Mouse (Mus musculus) ES-E14 (cell line): Measurements from ENCODE around the gene Isg20. TPM values are rescaled to one million over a fixed set of nuclear protein-coding genes. Genes with fewer than 3 reads are reported as not detected.

ENCODE experiments used
- DNase-seq: peaks from one replicate; pipeline ENCODE4 v3.0.0-alpha.2; 2013; ENCODE audit warnings: low read depth, low spot score
- H3K27ac ChIP-seq: 2 replicates; pipeline ENCODE4 v1.5.1; 2012; ENCODE audit warnings: low read depth, mild to moderate bottlenecking, low read length, moderate library complexity, mixed read lengths; ENCODE audit not compliant: poor library complexity, insufficient read depth, severe bottlenecking
- H3K36me3 ChIP-seq: 2 replicates; pipeline ENCODE4 v1.6.1; 2012; ENCODE audit warnings: mild to moderate bottlenecking, low read length, moderate library complexity, mixed read lengths; ENCODE audit not compliant: control insufficient read depth, poor library complexity, insufficient read depth, severe bottlenecking
- H3K4me1 ChIP-seq, 2 experiments: fragments of 150-350 bp in 1 of 2; sonication (generic) in 1 of 2; 2 replicates each; pipeline ENCODE4 v1.6.1; 2012; ENCODE audit warnings: low read length in 2 of 2, mild to moderate bottlenecking in 1 of 2, mixed read lengths in 1 of 2; ENCODE audit not compliant: control insufficient read depth in 2 of 2, insufficient read depth in 2 of 2, poor library complexity in 1 of 2
- H3K4me3 ChIP-seq, 2 experiments: fragments of 150-350 bp in 1 of 2; sonication (generic) in 1 of 2; 2 replicates each; pipeline ENCODE4 v1.5.1; 2012; ENCODE audit warnings: low read length in 2 of 2, low read depth in 1 of 2, mild to moderate bottlenecking in 1 of 2, mixed read lengths in 1 of 2; ENCODE audit not compliant: insufficient read depth in 1 of 2, poor library complexity in 1 of 2, severe bottlenecking in 1 of 2
- H3K9ac ChIP-seq: 2 replicates; pipeline ENCODE4 v1.6.1; 2012; ENCODE audit warnings: low read depth, mild to moderate bottlenecking, low read length, mixed read lengths; ENCODE audit not compliant: poor library complexity, insufficient read depth, severe bottlenecking
- H3K9me3 ChIP-seq: fragments of 150-350 bp; sonication (generic); 2 replicates; pipeline ENCODE4 v1.6.1; 2012; ENCODE audit warnings: low read depth, mild to moderate bottlenecking, low read length; ENCODE audit not compliant: control insufficient read depth, insufficient read depth
- CHD2 ChIP-seq: IDR thresholded peaks from 2 replicates; pipeline ENCODE4 v1.6.1; 2014; ENCODE audit warnings: mild to moderate bottlenecking, low read depth, low read length, inconsistent platforms
- HCFC1 ChIP-seq: IDR thresholded peaks from 2 replicates; pipeline ENCODE4 v1.6.1; 2012; ENCODE audit warnings: low read length, inconsistent platforms, borderline replicate concordance; ENCODE audit not compliant: insufficient read depth
- MAFK ChIP-seq: IDR thresholded peaks from 2 replicates; pipeline ENCODE4 v1.6.1; 2014; ENCODE audit warnings: mild to moderate bottlenecking, low read depth, low read length, inconsistent platforms; ENCODE audit not compliant: insufficient read depth
- ZC3H11A ChIP-seq: IDR thresholded peaks from 2 replicates; pipeline ENCODE4 v1.6.1; 2012; ENCODE audit warnings: low read depth, mild to moderate bottlenecking, inconsistent platforms, low read length, borderline replicate concordance
- ZNF384 ChIP-seq: IDR thresholded peaks from 2 replicates; pipeline ENCODE4 v1.6.1; 2012; ENCODE audit warnings: low read depth, low read length, inconsistent platforms
- in situ Hi-C, 2 experiments: fragments of 600-800 bp; cut with MboI; formaldehyde crosslinking; loops; one replicate each; pipeline ENCODE4 v1.15.1; 2025; ENCODE audit warnings: low sequenced_read_pairs in 2 of 2, inconsistent platforms in 1 of 2; ENCODE audit not compliant: unreplicated experiment in 2 of 2
- total RNA-seq: library from RNA; depleted of rRNA; stranded (reverse); fragments of 300-350 nt; gene quantifications from 2 replicates; pipeline ENCODE4 v1.2.3, GENCODE M21; 2012

Isg20 gene
- total RNA-seq, 1 experiment: 3.2 TPM

- in situ Hi-C loops: no loop called here
- Histone ChIP-seq H3K36me3 (no peaks in the 10 kb centered on the region), H3K4me3 (no peak overlapping the region), H3K9ac (no peak overlapping the region), H3K27ac (no peak overlapping the region), H3K9me3 (no peaks in the 10 kb centered on the region), H3K4me1 (peaks cover 2 to 3% of the 10 kb centered on the region in 2 experiments; a peak in 1 of 4 replicates)
- no peak for TF ChIP-seq MAFK
- TF ChIP-seq CHD2: no peak
- no peak for TF ChIP-seq ZC3H11A
- TF ChIP-seq HCFC1: no peak
- TF ChIP-seq ZNF384: no peak
- no peak for DNase-seq
Measured at GRCm38 (mm10) chr7:78868731-78869130, 44.5 kb upstream of the Isg20 start.

GRCm38 (mm10) chr7:78872366-78872765 lies 40.9 kb upstream of the Isg20 start:
- Histone ChIP-seq H3K9ac (no peak overlapping the region), H3K4me1 (no peaks in the 10 kb centered on the region), H3K36me3 (no peaks in the 10 kb centered on the region), H3K27ac (no peak overlapping the region; the same call in 1 of the 2 replicates), H3K9me3 (no peaks in the 10 kb centered on the region), H3K4me3 (no peak overlapping the region)
- no peak for DNase-seq
- in situ Hi-C loops: no loop called here
- TF ChIP-seq ZNF384 (no peak), MAFK (no peak), ZC3H11A (no peak), CHD2 (no peak), HCFC1 (no peak)

- no peaks in the 10 kb centered on the region for H3K36me3 ChIP-seq
- no peak overlapping the region for H3K9ac ChIP-seq
- in situ Hi-C loops: no loop called here
- no peak for TF ChIP-seq ZC3H11A
- TF ChIP-seq CHD2: no peak
- TF ChIP-seq ZNF384: no peak
- no peak for TF ChIP-seq HCFC1
- H3K27ac ChIP-seq: no peak overlapping the region
- no peak overlapping the region for H3K4me3 ChIP-seq
- no peaks in the 10 kb centered on the region for H3K9me3 ChIP-seq
- no peak for DNase-seq
- H3K4me1 ChIP-seq: no peaks in the 10 kb centered on the region
Measured at GRCm38 (mm10) chr7:78872831-78873230, 40.4 kb upstream of the Isg20 start.

GRCm38 (mm10) chr7:78881607-78882468 lies 31.4 kb upstream of the Isg20 start:
- H3K9ac ChIP-seq: no peak overlapping the region
- no peaks in the 10 kb centered on the region for H3K36me3 ChIP-seq
- no peaks in the 10 kb centered on the region for H3K9me3 ChIP-seq
- H3K4me1 ChIP-seq: peaks cover 0 to 2% of the 10 kb centered on the region in 2 experiments; a peak in 1 of 4 replicates
- in situ Hi-C loops: no loop called here
- H3K27ac ChIP-seq: no peak overlapping the region
- TF ChIP-seq MAFK (no peak), HCFC1 (no peak), ZC3H11A (no peak), CHD2 (no peak), ZNF384 (no peak)
- no peak overlapping the region for H3K4me3 ChIP-seq
- DNase-seq: no peak
